Mouse (Mus musculus) hindbrain, embryonic 16.5 days (tissue): Measurements from ENCODE around the gene Lrg1. TPM values are rescaled to one million over a fixed set of nuclear protein-coding genes. Genes with fewer than 3 reads are reported as not detected.

Source experiments
- ATAC-seq: fragments of 200-750 bp; cut with Nextera tagmentation; 2 replicates; pipeline ENCODE4 v1.8.0; 2017; ENCODE audit warnings: moderate TSS enrichment, moderate library complexity
- H3K27ac ChIP-seq: fragments of 300-500 bp; sonication (generic); 2 replicates; pipeline ENCODE4 v1.5.1; 2014; ENCODE audit warnings: low read depth, mild to moderate bottlenecking, control low read depth, low read length, moderate library complexity
- H3K27me3 ChIP-seq: fragments of 300-500 bp; sonication (generic); replicated peaks from 2 replicates; pipeline ENCODE4 v1.6.1; 2014; ENCODE audit warnings: low read length; ENCODE audit not compliant: control insufficient read depth, insufficient read depth
- H3K36me3 ChIP-seq: fragments of 300-500 bp; sonication (generic); 2 replicates; pipeline ENCODE4 v1.6.1; 2014; ENCODE audit warnings: mild to moderate bottlenecking, low read length, moderate library complexity, mixed read lengths; ENCODE audit not compliant: control insufficient read depth, insufficient read depth
- H3K4me1 ChIP-seq: fragments of 300-500 bp; sonication (generic); 2 replicates; pipeline ENCODE4 v1.6.1; 2014; ENCODE audit warnings: low read depth, low read length; ENCODE audit not compliant: control insufficient read depth, insufficient read depth
- H3K4me2 ChIP-seq: fragments of 300-500 bp; sonication (generic); 2 replicates; pipeline ENCODE4 v1.6.1; 2014; ENCODE audit warnings: mild to moderate bottlenecking, low read length, control low read depth, moderate library complexity
- H3K4me3 ChIP-seq: fragments of 300-500 bp; sonication (generic); 2 replicates; pipeline ENCODE4 v1.5.1; 2014; ENCODE audit warnings: mild to moderate bottlenecking, low read length, control low read depth, moderate library complexity
- H3K9ac ChIP-seq: fragments of 300-500 bp; sonication (generic); 2 replicates; pipeline ENCODE4 v1.6.1; 2014; ENCODE audit warnings: low read depth, mild to moderate bottlenecking, control low read depth, low read length, moderate library complexity
- H3K9me3 ChIP-seq: fragments of 300-500 bp; sonication (generic); 2 replicates; pipeline ENCODE4 v1.6.1; 2014; ENCODE audit warnings: mild to moderate bottlenecking, low read length, moderate library complexity; ENCODE audit not compliant: control insufficient read depth
- WGBS: fragments of 180-500 bp; shearing (Covaris S2); extraction: QIAGEN DNeasy Blood & Tissue Kit; methylation state at CpG from one replicate; pipeline ENCODE4 v1.1.7; 2014; 5-methylcytosine and 5-hydroxymethylcytosine counted together
- polyA plus RNA-seq: library from polyadenylated mRNA; unstranded; fragments of >200 nt; fragmentation: Nextera tagmentation; extraction: Ambion mirVana; gene quantifications from 2 replicates; pipeline ENCODE4 v1.2.1, GENCODE M21; 2015

Gene Lrg1
- polyA plus RNA-seq, 1 experiment from 2014 or later = 0.68 TPM

- ATAC-seq = no peak
- Histone ChIP-seq H3K9me3 (no peaks in the 10 kb centered on the region), H3K36me3 (peaks cover 57% of the 10 kb centered on the region), H3K4me3 (no peak overlapping the region), H3K4me1 (no peaks in the 10 kb centered on the region), H3K27me3 (no peaks in the 10 kb centered on the region), H3K4me2 (no peak overlapping the region), H3K9ac (no peak overlapping the region), H3K27ac (no peak overlapping the region)
- 93% methylated on average over 15 of the region's 15 CpGs for WGBS
These were observed 22.9 kb downstream of the Lrg1 start for GRCm38 (mm10) chr17:56098711-56099572.

DNA sequence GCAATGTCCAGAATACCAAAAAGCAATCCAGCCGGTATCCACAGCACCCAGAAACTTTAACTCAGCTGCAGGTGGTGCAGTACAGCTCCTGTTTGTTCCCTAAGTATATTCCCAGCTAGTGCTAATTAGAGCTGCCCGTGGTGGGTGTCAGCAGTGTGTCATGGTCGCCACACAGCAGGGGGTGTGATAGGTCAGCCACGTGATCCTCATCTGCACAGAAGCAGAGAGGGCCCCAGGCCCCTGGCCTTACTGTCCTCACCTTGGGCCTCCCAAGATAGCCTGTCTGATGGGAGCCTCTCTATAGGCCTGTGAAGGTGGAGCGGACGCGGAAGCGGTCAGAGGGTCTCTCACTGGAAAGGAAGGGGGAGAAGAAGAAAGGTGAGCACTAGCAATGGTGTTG, 23.6 kb downstream of the Lrg1 start:
- no peak for ATAC-seq
- no peak overlapping the region for H3K9ac ChIP-seq
- WGBS = 90% methylated on average over 8 of the region's 8 CpGs
- no peaks in the 10 kb centered on the region for H3K27me3 ChIP-seq
- no peaks in the 10 kb centered on the region for H3K9me3 ChIP-seq
- no peak overlapping the region for H3K4me2 ChIP-seq
- H3K36me3 ChIP-seq = peaks cover 60% of the 10 kb centered on the region
- H3K4me3 ChIP-seq = no peak overlapping the region
- no peaks in the 10 kb centered on the region for H3K4me1 ChIP-seq
- H3K27ac ChIP-seq = no peak overlapping the region

GRCm38 (mm10) chr17:56096883-56097282, 24.9 kb downstream of the Lrg1 start:
- H3K36me3 ChIP-seq = peaks cover 50% of the 10 kb centered on the region

GRCm38 (mm10) chr17:56092794-56093193, 29.0 kb downstream of the Lrg1 start:
- Histone ChIP-seq H3K9ac (no peak overlapping the region), H3K36me3 (peaks cover 23% of the 10 kb centered on the region), H3K4me2 (no peak overlapping the region), H3K4me3 (no peak overlapping the region), H3K4me1 (no peaks in the 10 kb centered on the region), H3K9me3 (no peaks in the 10 kb centered on the region), H3K27ac (no peak overlapping the region), H3K27me3 (no peaks in the 10 kb centered on the region)
- 80% methylated on average over 1 of the region's 1 CpGs for WGBS
- ATAC-seq = no peak

More at GRCm38 (mm10) chr17:56096883-56097282, 24.9 kb downstream of the Lrg1 start:
- Histone ChIP-seq H3K9ac (no peak overlapping the region), H3K27ac (no peak overlapping the region), H3K27me3 (no peaks in the 10 kb centered on the region), H3K4me3 (no peak overlapping the region), H3K4me2 (no peak overlapping the region), H3K9me3 (no peaks in the 10 kb centered on the region), H3K4me1 (no peaks in the 10 kb centered on the region)
- WGBS = 89% methylated on average over 12 of the region's 12 CpGs
- no peak for ATAC-seq

DNA sequence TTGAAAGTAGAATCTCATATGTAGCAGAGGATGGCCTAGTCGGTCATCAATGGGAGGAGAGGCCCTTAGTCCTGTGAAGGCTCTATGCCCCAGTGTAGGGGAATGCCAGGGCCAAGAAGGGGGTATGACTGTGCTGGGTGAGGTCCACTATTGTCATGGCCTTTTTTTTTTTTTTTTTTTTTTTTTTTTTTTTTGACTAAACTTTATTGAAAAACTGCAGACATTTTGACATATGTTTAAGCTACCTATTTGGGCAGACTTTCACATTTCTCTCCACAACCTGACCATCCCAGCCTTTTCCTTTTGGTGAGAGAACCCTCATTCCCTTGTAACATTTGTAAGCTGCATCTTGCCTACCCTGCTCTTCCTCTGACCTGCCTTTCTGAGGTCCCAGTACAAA, 29.5 kb downstream of the Lrg1 start:
- Histone ChIP-seq H3K4me3 (no peak overlapping the region), H3K27ac (no peak overlapping the region), H3K4me1 (no peaks in the 10 kb centered on the region), H3K9ac (no peak overlapping the region), H3K27me3 (no peaks in the 10 kb centered on the region), H3K9me3 (no peaks in the 10 kb centered on the region), H3K36me3 (peaks cover 18% of the 10 kb centered on the region), H3K4me2 (no peak overlapping the region)
- 100% methylated on average over 1 of the region's 1 CpGs for WGBS
- ATAC-seq = no peak

DNA sequence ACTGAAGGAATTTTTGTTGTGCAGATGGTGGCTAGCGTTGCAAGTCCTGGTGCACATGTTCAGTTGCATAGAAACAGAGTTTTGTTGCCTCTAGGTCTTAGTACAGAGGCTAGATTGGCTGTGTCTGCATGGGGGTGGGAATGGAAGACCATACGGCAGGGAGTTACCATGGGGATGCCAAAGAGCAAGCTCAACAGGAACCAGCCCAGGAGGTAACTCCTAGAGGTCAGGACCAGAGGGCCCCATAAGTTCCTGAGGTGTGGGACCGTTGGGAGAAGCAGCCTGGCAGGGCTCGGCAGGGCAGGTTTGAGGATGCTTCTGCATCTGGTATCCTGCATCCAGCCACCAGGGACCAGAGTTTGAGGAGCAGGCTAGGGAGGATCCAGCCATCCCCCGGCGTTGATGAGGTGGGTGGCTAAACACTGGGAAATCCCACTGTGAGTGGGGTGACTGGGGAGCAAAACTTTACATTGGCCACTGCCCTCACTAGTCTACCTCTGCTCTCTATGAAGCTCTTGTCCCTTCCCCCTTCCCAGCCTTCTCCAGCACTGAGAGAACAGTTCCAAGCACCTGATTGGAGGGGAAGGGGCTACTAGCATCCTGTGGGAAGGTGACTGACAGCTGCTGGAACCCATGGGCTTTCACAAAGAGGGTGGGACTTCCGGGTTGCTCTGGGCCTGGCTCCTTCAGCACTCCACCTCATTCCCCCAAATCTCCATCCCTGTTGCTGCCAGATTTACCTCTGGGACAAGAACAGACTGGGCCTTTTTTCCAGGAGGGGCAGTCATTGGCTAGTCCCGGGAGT, 40.8 kb downstream of the Lrg1 start:
- peak overlapping the region; percentile 100 for H3K4me2 ChIP-seq
- ATAC-seq = peak; percentile 50
- no peaks in the 10 kb centered on the region; the same call in 1 of the 2 replicates for H3K36me3 ChIP-seq
- H3K27ac ChIP-seq = peak overlapping the region; percentile 44; the same call in 1 of the 2 replicates
- no peaks in the 10 kb centered on the region for H3K9me3 ChIP-seq
- no peaks in the 10 kb centered on the region for H3K27me3 ChIP-seq
- H3K4me3 ChIP-seq = peak overlapping the region; percentile 91
- peaks cover 21% of the 10 kb centered on the region for H3K4me1 ChIP-seq
- 7% methylated on average over 8 of the region's 8 CpGs for WGBS
- peak overlapping the region; percentile 90 for H3K9ac ChIP-seq

DNA sequence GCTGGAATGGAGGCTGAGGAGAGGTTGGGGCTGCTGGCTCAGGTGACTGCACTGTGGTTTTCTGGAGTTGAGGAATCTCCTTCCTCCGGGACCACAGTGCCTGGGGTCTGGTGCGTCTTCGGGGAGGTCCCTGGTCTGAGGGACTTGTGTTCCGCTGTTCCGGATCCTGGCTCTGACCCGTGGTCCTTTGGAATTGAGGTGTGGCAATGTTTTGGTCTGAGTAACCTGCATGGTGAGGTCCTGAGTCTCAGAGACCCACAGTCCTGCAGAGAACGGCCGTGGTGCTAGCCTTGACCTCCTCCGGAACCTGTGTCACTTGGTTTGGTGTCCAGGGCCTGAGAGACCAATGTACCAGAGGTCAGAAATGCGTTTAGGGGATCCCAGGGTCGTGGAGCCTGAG, 41.9 kb downstream of the Lrg1 start:
- Histone ChIP-seq H3K36me3 (no peaks in the 10 kb centered on the region; the same call in 1 of the 2 replicates), H3K4me2 (peak overlapping the region; percentile 100), H3K27ac (peak overlapping the region; percentile 76), H3K4me3 (peak overlapping the region; percentile 91), H3K9ac (peak overlapping the region; percentile 90), H3K9me3 (no peaks in the 10 kb centered on the region), H3K27me3 (no peaks in the 10 kb centered on the region), H3K4me1 (peaks cover 26% of the 10 kb centered on the region)
- no peak for ATAC-seq
- 2% methylated on average over 11 of the region's 11 CpGs for WGBS

- Histone ChIP-seq H3K9me3 (no peaks in the 10 kb centered on the region), H3K4me2 (peak within 1 kb of the TSS; percentile 100), H3K9ac (peak within 1 kb of the TSS; percentile 90), H3K4me3 (peak within 1 kb of the TSS; percentile 91), H3K27ac (peak within 1 kb of the TSS; percentile 76), H3K4me1 (peaks cover 27% of the 10 kb centered on the region), H3K36me3 (no peaks in the 10 kb centered on the region), H3K27me3 (no peaks in the 10 kb centered on the region)
- WGBS = under 1% methylated on average over 53 of the region's 61 CpGs
- peak; percentile 94 for ATAC-seq
These were observed 42.7 kb downstream of the Lrg1 start, which contains the start of gene Hdgfl2 for GRCm38 (mm10) chr17:56078880-56079795. TSS of gene Hdgfl2 (plus strand) at chr17:56079634.
